Mouse (Mus musculus) hindbrain, embryonic 11.5 days (tissue): Measurements from ENCODE around the gene Rps6ka1. TPM values are rescaled to one million over a fixed set of nuclear protein-coding genes. Genes with fewer than 3 reads are reported as not detected.

Source experiments
- ATAC-seq: fragments of 200-750 bp; cut with Nextera tagmentation; 2 replicates; pipeline ENCODE4 v1.8.0; 2017; ENCODE audit warnings: mild to moderate bottlenecking, moderate TSS enrichment, moderate library complexity; ENCODE audit not compliant: low FRiP score
- DNase-seq: peaks from one replicate; pipeline ENCODE4 v3.0.0-alpha.2; 2015; ENCODE audit warnings: low spot score
- H3K27ac ChIP-seq: fragments of 300-500 bp; sonication (generic); 2 replicates; pipeline ENCODE4 v1.5.1; 2014; ENCODE audit warnings: mild to moderate bottlenecking, low read depth, low read length
- H3K27me3 ChIP-seq: fragments of 300-500 bp; sonication (generic); 2 replicates; pipeline ENCODE4 v1.6.1; 2014; ENCODE audit warnings: mild to moderate bottlenecking, low read length, moderate library complexity, mixed read lengths; ENCODE audit not compliant: control insufficient read depth, insufficient read depth
- H3K36me3 ChIP-seq: fragments of 300-500 bp; sonication (generic); 2 replicates; pipeline ENCODE4 v1.6.1; 2014; ENCODE audit warnings: mild to moderate bottlenecking, low read length, moderate library complexity, mixed read lengths; ENCODE audit not compliant: control insufficient read depth, insufficient read depth
- H3K4me1 ChIP-seq: fragments of 300-500 bp; sonication (generic); replicated peaks from 2 replicates; pipeline ENCODE4 v1.6.1; 2014; ENCODE audit warnings: low read length, mixed read lengths; ENCODE audit not compliant: control insufficient read depth, insufficient read depth
- H3K4me2 ChIP-seq: fragments of 300-500 bp; sonication (generic); replicated peaks from 2 replicates; pipeline ENCODE4 v1.6.1; 2014; ENCODE audit warnings: mild to moderate bottlenecking, low read depth, low read length
- H3K4me3 ChIP-seq: fragments of 300-500 bp; sonication (generic); 2 replicates; pipeline ENCODE4 v1.5.1; 2014; ENCODE audit warnings: low read depth, low read length
- H3K9ac ChIP-seq: fragments of 300-500 bp; sonication (generic); 2 replicates; pipeline ENCODE4 v1.6.1; 2014; ENCODE audit warnings: low read depth, low read length
- H3K9me3 ChIP-seq: fragments of 300-500 bp; sonication (generic); 2 replicates; pipeline ENCODE4 v1.6.1; 2016; ENCODE audit warnings: low read length; ENCODE audit not compliant: control insufficient read depth
- WGBS: fragments of 180-500 bp; shearing (Covaris S2); extraction: QIAGEN DNeasy Blood & Tissue Kit; methylation state at CpG from one replicate; pipeline ENCODE4 v1.1.7; 2014; 5-methylcytosine and 5-hydroxymethylcytosine counted together
- polyA plus RNA-seq: library from polyadenylated mRNA; unstranded; fragments of >200 nt; fragmentation: Nextera tagmentation; extraction: Ambion mirVana; gene quantifications from 2 replicates; pipeline ENCODE4 v1.2.1, GENCODE M21; 2014

The Rps6ka1 gene
- polyA plus RNA-seq, 1 experiment from 2014 or later: 27.9 TPM

GRCm38 (mm10) chr4:133873926-133874864 lies 13.4 kb downstream of the Rps6ka1 start:
- no peak overlapping the region for H3K4me3 ChIP-seq
- H3K4me2 ChIP-seq: no peak overlapping the region
- no peaks in the 10 kb centered on the region for H3K4me1 ChIP-seq
- no peaks in the 10 kb centered on the region for H3K27me3 ChIP-seq
- H3K9me3 ChIP-seq: no peaks in the 10 kb centered on the region
- WGBS: 83% methylated on average over 17 of the region's 17 CpGs
- DNase-seq (no peak), ATAC-seq (no peak)
- H3K27ac ChIP-seq: no peak overlapping the region
- no peaks in the 10 kb centered on the region for H3K36me3 ChIP-seq
- H3K9ac ChIP-seq: no peak overlapping the region

GRCm38 (mm10) chr4:133873431-133873851 lies 14.2 kb downstream of the Rps6ka1 start:
- Histone ChIP-seq H3K9ac (no peak overlapping the region), H3K27me3 (no peaks in the 10 kb centered on the region), H3K4me1 (no peaks in the 10 kb centered on the region), H3K4me3 (no peak overlapping the region), H3K9me3 (no peaks in the 10 kb centered on the region), H3K27ac (no peak overlapping the region), H3K4me2 (no peak overlapping the region), H3K36me3 (no peaks in the 10 kb centered on the region)
- DNase-seq (no peak), ATAC-seq (no peak)
- WGBS: 91% methylated on average over 4 of the region's 4 CpGs

- Histone ChIP-seq H3K4me3 (no peak overlapping the region), H3K27me3 (no peaks in the 10 kb centered on the region), H3K36me3 (no peaks in the 10 kb centered on the region), H3K9me3 (no peaks in the 10 kb centered on the region), H3K4me2 (no peak overlapping the region), H3K4me1 (no peaks in the 10 kb centered on the region), H3K9ac (no peak overlapping the region), H3K27ac (no peak overlapping the region)
- no peak for ATAC-seq
- DNase-seq: no peak
- WGBS: 67% methylated on average over 14 of the region's 15 CpGs
These were observed 14.7 kb downstream of the Rps6ka1 start for GRCm38 (mm10) chr4:133872812-133873300.

GRCm38 (mm10) chr4:133872222-133872811 lies 15.3 kb downstream of the Rps6ka1 start:
- DNase-seq (no peak), ATAC-seq (no peak)
- no peaks in the 10 kb centered on the region for H3K4me1 ChIP-seq
- no peak overlapping the region for H3K27ac ChIP-seq
- H3K4me3 ChIP-seq: no peak overlapping the region
- H3K4me2 ChIP-seq: no peak overlapping the region
- no peaks in the 10 kb centered on the region for H3K27me3 ChIP-seq
- WGBS: 87% methylated on average over 7 of the region's 7 CpGs
- H3K36me3 ChIP-seq: no peaks in the 10 kb centered on the region
- no peak overlapping the region for H3K9ac ChIP-seq
- no peaks in the 10 kb centered on the region for H3K9me3 ChIP-seq

GRCm38 (mm10) chr4:133865231-133865630 lies 22.4 kb downstream of the Rps6ka1 start:
- Histone ChIP-seq H3K27ac (peak overlapping the region; percentile 67; the same call in 1 of the 2 replicates), H3K9ac (peak overlapping the region; percentile 47), H3K4me2 (no peak overlapping the region), H3K4me1 (peaks cover 10% of the 10 kb centered on the region), H3K4me3 (no peak overlapping the region), H3K36me3 (no peaks in the 10 kb centered on the region), H3K9me3 (no peaks in the 10 kb centered on the region), H3K27me3 (no peaks in the 10 kb centered on the region)
- DNase-seq (no peak), ATAC-seq (no peak)
- WGBS: 88% methylated on average over 5 of the region's 5 CpGs

GRCm38 (mm10) chr4:133864380-133864981 lies 23.1 kb downstream of the Rps6ka1 start:
- ATAC-seq: no peak
- peak; percentile 37 for DNase-seq
- Histone ChIP-seq H3K27me3 (no peaks in the 10 kb centered on the region), H3K4me2 (no peak overlapping the region), H3K4me3 (no peak overlapping the region), H3K9me3 (no peaks in the 10 kb centered on the region), H3K4me1 (peaks cover 10% of the 10 kb centered on the region), H3K27ac (peak overlapping the region; percentile 67; the same call in 1 of the 2 replicates), H3K9ac (peak overlapping the region; percentile 47), H3K36me3 (no peaks in the 10 kb centered on the region)
- 56% methylated on average over 13 of the region's 13 CpGs for WGBS

GRCm38 (mm10) chr4:133863795-133864379 lies 23.7 kb downstream of the Rps6ka1 start:
- 56% methylated on average over 12 of the region's 12 CpGs for WGBS
- Histone ChIP-seq H3K4me1 (peaks cover 10% of the 10 kb centered on the region), H3K9me3 (no peaks in the 10 kb centered on the region), H3K9ac (no peak overlapping the region), H3K4me3 (no peak overlapping the region), H3K36me3 (no peaks in the 10 kb centered on the region), H3K27me3 (no peaks in the 10 kb centered on the region), H3K4me2 (no peak overlapping the region), H3K27ac (peak overlapping the region; percentile 67; the same call in 1 of the 2 replicates)
- ATAC-seq (no peak), DNase-seq (no peak)

GRCm38 (mm10) chr4:133857527-133857926 lies 30.1 kb downstream of the Rps6ka1 start:
- no peak overlapping the region for H3K27ac ChIP-seq
- no peaks in the 10 kb centered on the region for H3K36me3 ChIP-seq
- H3K4me2 ChIP-seq: no peak overlapping the region
- no peak for DNase-seq
- H3K4me3 ChIP-seq: no peak overlapping the region
- 70% methylated on average over 4 of the region's 4 CpGs for WGBS
- no peaks in the 10 kb centered on the region for H3K4me1 ChIP-seq
- H3K9ac ChIP-seq: no peak overlapping the region
- no peaks in the 10 kb centered on the region for H3K9me3 ChIP-seq
- H3K27me3 ChIP-seq: no peaks in the 10 kb centered on the region
- ATAC-seq: no peak
